Comparison of ENCODE assay signal across 25 mouse cellular contexts in genomic region chr14:15333130-15333529, GRCm38 (mm10).
"Had no signal": no experiment of that assay in that cellular context is flagged by ENCODE, and none has a peak within 500 bp of the region (broad histone marks: within the 10 kb centered on the region; RNA-seq: fewer than 3 reads in every experiment).

No protein-coding gene starts in this region.

- H3K9ac ChIP-seq: heart, embryonic 12.5 days; hindbrain, embryonic 12.5 days; hindbrain, embryonic 14.5 days; kidney, embryonic 15.5 days; limb, embryonic 13.5 days; limb, embryonic 15.5 days; liver, embryonic 12.5 days had no signal

- H3K27ac ChIP-seq: gastrocnemius, adult 2 months; heart, embryonic 10.5 days; hindbrain, embryonic 10.5 days; hindbrain, embryonic 12.5 days; hindbrain, embryonic 14.5 days; kidney, embryonic 15.5 days; kidney, postnatal 0 days; limb, embryonic 13.5 days; limb, embryonic 15.5 days; liver, embryonic 12.5 days had no signal

- H3K4me1 ChIP-seq: heart, embryonic 10.5 days; hindbrain, embryonic 10.5 days; hindbrain, embryonic 12.5 days; kidney, embryonic 15.5 days; limb, embryonic 13.5 days; limb, embryonic 15.5 days; liver, embryonic 12.5 days had no signal

- H3K9me3 ChIP-seq: heart, embryonic 10.5 days; heart, embryonic 12.5 days; hindbrain, embryonic 10.5 days; hindbrain, embryonic 12.5 days; kidney, embryonic 15.5 days; limb, embryonic 13.5 days; limb, embryonic 15.5 days; liver, embryonic 12.5 days had no signal

- H3K4me2 ChIP-seq: heart, embryonic 12.5 days; hindbrain, embryonic 12.5 days; hindbrain, embryonic 14.5 days; kidney, embryonic 15.5 days; limb, embryonic 13.5 days; limb, embryonic 15.5 days; liver, embryonic 12.5 days had no signal

- H3K36me3 ChIP-seq: heart, embryonic 10.5 days; heart, embryonic 12.5 days; hindbrain, embryonic 10.5 days; hindbrain, embryonic 12.5 days; kidney, embryonic 15.5 days; limb, embryonic 13.5 days; limb, embryonic 15.5 days; liver, embryonic 12.5 days had no signal

- ATAC-seq: forebrain, embryonic 16.5 days; hindbrain, embryonic 16.5 days; liver, embryonic 12.5 days had no signal

- H3K27me3 ChIP-seq: heart, embryonic 12.5 days; hindbrain, embryonic 12.5 days; kidney, embryonic 15.5 days; limb, embryonic 13.5 days; limb, embryonic 15.5 days; liver, embryonic 12.5 days had no signal

- DNase-seq: gastrocnemius, adult 2 months; gastrocnemius, postnatal 10 days; gastrocnemius, postnatal 25 days; heart, adult 18-20 months; heart, postnatal 10 days; heart, postnatal 4 days; kidney, adult 11 months; kidney, adult 9 months; kidney, postnatal 14 days; kidney, postnatal 36 days; layer of hippocampus, adult 9-11 months; layer of hippocampus, postnatal 36 days; left cerebral cortex, postnatal 4 days had no signal

- H3K4me3 ChIP-seq: gastrocnemius, adult 2 months; heart, embryonic 10.5 days; heart, embryonic 12.5 days; hindbrain, embryonic 10.5 days; hindbrain, embryonic 12.5 days; kidney, embryonic 15.5 days; limb, embryonic 13.5 days; limb, embryonic 15.5 days; liver, embryonic 12.5 days had no signal
